Mouse (Mus musculus): ENCODE results near the gene Spryd3. TPM values are rescaled to one million over a fixed set of nuclear protein-coding genes. Genes with fewer than 3 reads are reported as not detected.
A peak's percentile ranks its signal among the peaks of the same experiment; 100 is the strongest.

Spryd3 gene
- polyA plus RNA-seq, 1 experiment from 2014 or later = 20.9 TPM

- DNase-seq (ENCODE audit: low spot score) (no peak), ATAC-seq (no peak)
- Histone ChIP-seq H3K4me3 (ENCODE audit: low read depth, low read length) (no peak within 1 kb of the TSS), H3K9me3 (replicated peaks; ENCODE audit: control insufficient read depth, low read length) (no peaks in the 10 kb centered on the region), H3K27me3 (replicated peaks; ENCODE audit: control insufficient read depth, insufficient read depth, low read length) (peaks cover 5% of the 10 kb centered on the region; the same call in 1 of the 2 replicates), H3K9ac (ENCODE audit: low read length) (no peak within 1 kb of the TSS), H3K4me1 (ENCODE audit: control insufficient read depth, insufficient read depth, low read length) (no peaks in the 10 kb centered on the region), H3K36me3 (ENCODE audit: control insufficient read depth, insufficient read depth, low read length) (no peaks in the 10 kb centered on the region), H3K27ac (ENCODE audit: low read depth, low read length) (no peak within 1 kb of the TSS), H3K4me2 (ENCODE audit: low read length) (no peak within 1 kb of the TSS)
- 57% methylated on average over 20 of the region's 20 CpGs for WGBS
These were observed 14.5 kb upstream of the Spryd3 start, which contains the start of gene Soat2 for GRCm38 (mm10) chr15:102150301-102151135. TSS of gene Soat2 (plus strand) at chr15:102150526.

- no peak for ATAC-seq
- Histone ChIP-seq H3K36me3 (ENCODE audit: control insufficient read depth, insufficient read depth, low read length) (no peaks in the 10 kb centered on the region), H3K27ac (ENCODE audit: low read depth, low read length) (no peak overlapping the region), H3K9me3 (replicated peaks; ENCODE audit: control insufficient read depth, low read length) (no peaks in the 10 kb centered on the region), H3K4me3 (ENCODE audit: low read depth, low read length) (no peak overlapping the region), H3K9ac (ENCODE audit: low read length) (no peak overlapping the region), H3K4me2 (ENCODE audit: low read length) (no peak overlapping the region), H3K27me3 (replicated peaks; ENCODE audit: control insufficient read depth, insufficient read depth, low read length) (peaks cover 13% of the 10 kb centered on the region), H3K4me1 (ENCODE audit: control insufficient read depth, insufficient read depth, low read length) (no peaks in the 10 kb centered on the region)
- no peak for DNase-seq (ENCODE audit: low spot score)
- 65% methylated on average over 4 of the region's 4 CpGs for WGBS
These were observed 13.5 kb upstream of the Spryd3 start for GRCm38 (mm10) chr15:102149561-102149960.

GRCm38 (mm10) chr15:102147674-102148402 is 11.8 kb upstream of the Spryd3 start:
- Histone ChIP-seq H3K9me3 (replicated peaks; ENCODE audit: control insufficient read depth, low read length) (no peaks in the 10 kb centered on the region), H3K4me2 (ENCODE audit: low read length) (no peak overlapping the region), H3K4me3 (ENCODE audit: low read depth, low read length) (no peak overlapping the region), H3K27ac (ENCODE audit: low read depth, low read length) (no peak overlapping the region), H3K27me3 (replicated peaks; ENCODE audit: control insufficient read depth, insufficient read depth, low read length) (peaks cover 25% of the 10 kb centered on the region), H3K9ac (ENCODE audit: low read length) (no peak overlapping the region), H3K36me3 (ENCODE audit: control insufficient read depth, insufficient read depth, low read length) (no peaks in the 10 kb centered on the region), H3K4me1 (ENCODE audit: control insufficient read depth, insufficient read depth, low read length) (no peaks in the 10 kb centered on the region)
- whole genome bisulfite sequencing = 71% methylated on average over 16 of the region's 16 CpGs
- DNase-seq (ENCODE audit: low spot score) (no peak), ATAC-seq (no peak)

GRCm38 (mm10) chr15:102146882-102147281 is 10.8 kb upstream of the Spryd3 start:
- 12% methylated on average over 1 of the region's 1 CpGs for WGBS
- no peak for ATAC-seq
- no peak overlapping the region for H3K4me2 ChIP-seq (ENCODE audit: low read length)
- no peaks in the 10 kb centered on the region for H3K36me3 ChIP-seq (ENCODE audit: control insufficient read depth, insufficient read depth, low read length)
- no peak overlapping the region for H3K4me3 ChIP-seq (ENCODE audit: low read depth, low read length)
- peaks cover 25% of the 10 kb centered on the region for H3K27me3 ChIP-seq (replicated peaks; ENCODE audit: control insufficient read depth, insufficient read depth, low read length)
- no peaks in the 10 kb centered on the region for H3K9me3 ChIP-seq (replicated peaks; ENCODE audit: control insufficient read depth, low read length)
- DNase-seq (ENCODE audit: low spot score) = peak; percentile 63
- no peaks in the 10 kb centered on the region for H3K4me1 ChIP-seq (ENCODE audit: control insufficient read depth, insufficient read depth, low read length)
- H3K27ac ChIP-seq (ENCODE audit: low read depth, low read length) = no peak overlapping the region
- H3K9ac ChIP-seq (ENCODE audit: low read length) = no peak overlapping the region

GRCm38 (mm10) chr15:102146089-102146488 is 10.1 kb upstream of the Spryd3 start:
- H3K36me3 ChIP-seq (ENCODE audit: control insufficient read depth, insufficient read depth, low read length) = no peaks in the 10 kb centered on the region
- DNase-seq (ENCODE audit: low spot score) (no peak), ATAC-seq (no peak)
- no peaks in the 10 kb centered on the region for H3K9me3 ChIP-seq (replicated peaks; ENCODE audit: control insufficient read depth, low read length)
- H3K9ac ChIP-seq (ENCODE audit: low read length) = no peak overlapping the region
- H3K4me1 ChIP-seq (ENCODE audit: control insufficient read depth, insufficient read depth, low read length) = no peaks in the 10 kb centered on the region
- peaks cover 25% of the 10 kb centered on the region for H3K27me3 ChIP-seq (replicated peaks; ENCODE audit: control insufficient read depth, insufficient read depth, low read length)
- WGBS = 88% methylated on average over 5 of the region's 5 CpGs
- no peak overlapping the region for H3K27ac ChIP-seq (ENCODE audit: low read depth, low read length)
- H3K4me2 ChIP-seq (ENCODE audit: low read length) = no peak overlapping the region
- H3K4me3 ChIP-seq (ENCODE audit: low read depth, low read length) = no peak overlapping the region

GRCm38 (mm10) chr15:102145330-102145729 is 9.3 kb upstream of the Spryd3 start:
- H3K4me1 ChIP-seq (ENCODE audit: control insufficient read depth, insufficient read depth, low read length) = no peaks in the 10 kb centered on the region
- H3K4me2 ChIP-seq (ENCODE audit: low read length) = no peak overlapping the region
- no peaks in the 10 kb centered on the region for H3K36me3 ChIP-seq (ENCODE audit: control insufficient read depth, insufficient read depth, low read length)
- no peak overlapping the region for H3K27ac ChIP-seq (ENCODE audit: low read depth, low read length)
- no peaks in the 10 kb centered on the region for H3K9me3 ChIP-seq (replicated peaks; ENCODE audit: control insufficient read depth, low read length)
- no peak overlapping the region for H3K4me3 ChIP-seq (ENCODE audit: low read depth, low read length)
- peaks cover 25% of the 10 kb centered on the region for H3K27me3 ChIP-seq (replicated peaks; ENCODE audit: control insufficient read depth, insufficient read depth, low read length)
- DNase-seq (ENCODE audit: low spot score) (no peak), ATAC-seq (no peak)
- H3K9ac ChIP-seq (ENCODE audit: low read length) = no peak overlapping the region
- 88% methylated on average over 10 of the region's 10 CpGs for WGBS

- H3K9ac ChIP-seq (ENCODE audit: low read length) = 0 out of 2 replicates have a peak overlapping the region, but pooled peaks have one; percentile 10
- H3K36me3 ChIP-seq (ENCODE audit: control insufficient read depth, insufficient read depth, low read length) = no peaks in the 10 kb centered on the region
- H3K4me2 ChIP-seq (ENCODE audit: low read length) = peak overlapping the region; percentile 17
- peaks cover 25% of the 10 kb centered on the region for H3K27me3 ChIP-seq (replicated peaks; ENCODE audit: control insufficient read depth, insufficient read depth, low read length)
- ATAC-seq = no peak
- no peak overlapping the region for H3K4me3 ChIP-seq (ENCODE audit: low read depth, low read length)
- no peaks in the 10 kb centered on the region for H3K4me1 ChIP-seq (ENCODE audit: control insufficient read depth, insufficient read depth, low read length)
- DNase-seq (ENCODE audit: low spot score) = no peak
- no peaks in the 10 kb centered on the region for H3K9me3 ChIP-seq (replicated peaks; ENCODE audit: control insufficient read depth, low read length)
- WGBS = 12% methylated on average over 19 of the region's 19 CpGs
- H3K27ac ChIP-seq (ENCODE audit: low read depth, low read length) = no peak overlapping the region
These were observed 8.7 kb upstream of the Spryd3 start for GRCm38 (mm10) chr15:102144726-102145125.

- Histone ChIP-seq H3K36me3 (ENCODE audit: control insufficient read depth, insufficient read depth, low read length) (no peaks in the 10 kb centered on the region), H3K9ac (ENCODE audit: low read length) (0 out of 2 replicates have a peak within 1 kb of the TSS, but pooled peaks have one; percentile 10), H3K4me1 (ENCODE audit: control insufficient read depth, insufficient read depth, low read length) (no peaks in the 10 kb centered on the region), H3K9me3 (replicated peaks; ENCODE audit: control insufficient read depth, low read length) (no peaks in the 10 kb centered on the region), H3K27me3 (replicated peaks; ENCODE audit: control insufficient read depth, insufficient read depth, low read length) (peaks cover 25% of the 10 kb centered on the region), H3K27ac (ENCODE audit: low read depth, low read length) (no peak within 1 kb of the TSS), H3K4me2 (ENCODE audit: low read length) (peak within 1 kb of the TSS; percentile 17), H3K4me3 (ENCODE audit: low read depth, low read length) (no peak within 1 kb of the TSS)
- DNase-seq (ENCODE audit: low spot score) = no peak
- no peak for ATAC-seq
- 3% methylated on average over 22 of the region's 22 CpGs for WGBS
These were observed 8.3 kb upstream of the Spryd3 start, which contains the start of gene Igfbp6 for GRCm38 (mm10) chr15:102144274-102144711. TSS of gene Igfbp6 (plus strand) at chr15:102144362.

All from forebrain, embryonic 14.5 days (tissue).